Mouse (Mus musculus) retina, embryonic 14.5 days (tissue): ENCODE data around the gene Klk12.

ENCODE experiments used
- DNase-seq: peaks from one replicate; pipeline ENCODE4 v3.0.0-alpha.2; 2015; ENCODE audit warnings: low spot score

The Klk12 gene

GRCm38 (mm10) chr7:43796355-43796754 is 27.7 kb downstream of the Klk12 start:
- DNase-seq, result peak; percentile 16

GRCm38 (mm10) chr7:43797333-43797769 is 28.7 kb downstream of the Klk12 start, which contains the start of gene Klk8:
Klk8 (plus strand) TSS chr7:43797577.
- peak; percentile 35 for DNase-seq

- DNase-seq, result peak; percentile 3
Observed at GRCm38 (mm10) chr7:43797844-43798462, 29.3 kb downstream of the Klk12 start.

GRCm38 (mm10) chr7:43799876-43800275 is 31.2 kb downstream of the Klk12 start:
- no peak for DNase-seq

GRCm38 (mm10) chr7:43810994-43811393 is 42.3 kb downstream of the Klk12 start, which contains the start of gene Klk7:
Klk7 (plus strand) TSS chr7:43811294.
- DNase-seq, result no peak

- DNase-seq, result no peak
Observed at GRCm38 (mm10) chr7:43815211-43815610, 46.5 kb downstream of the Klk12 start.

- DNase-seq, result no peak
Observed at GRCm38 (mm10) chr7:43816746-43817145, 48.0 kb downstream of the Klk12 start.

GRCm38 (mm10) chr7:43821581-43821980 is 52.9 kb downstream of the Klk12 start:
- no peak for DNase-seq
